Comparison of ENCODE assay signal across 12 mouse cellular contexts in genomic region chr8:58244830-58245229, GRCm38 (mm10).
"Had no signal": no experiment of that assay in that cellular context is flagged by ENCODE, and none has a peak within 500 bp of the region (broad histone marks: within the 10 kb centered on the region; RNA-seq: fewer than 3 reads in every experiment).

No protein-coding gene starts in this region.

- DNase-seq: liver, embryonic 13.5 days; liver, postnatal 0 days; lung, adult 2 months; lung, postnatal 14 days; lung, postnatal 36 days; right cerebral cortex, postnatal 14 days; thymus, adult 2 months; thymus, postnatal 14 days; thymus, postnatal 36 days had no signal

- ATAC-seq: liver, postnatal 0 days; lung, postnatal 0 days; midbrain, embryonic 13.5 days; midbrain, embryonic 15.5 days had no signal
